Mouse (Mus musculus) midbrain, postnatal 0 days (tissue): ENCODE data around the gene Smap2. TPM values are rescaled to one million over a fixed set of nuclear protein-coding genes. Genes with fewer than 3 reads are reported as not detected.

Experiments
- ATAC-seq: fragments of 200-750 bp; cut with Nextera tagmentation; 2 replicates; pipeline ENCODE4 v1.8.0; 2017; ENCODE audit warnings: moderate number of reproducible peaks, mild to moderate bottlenecking, moderate TSS enrichment, moderate library complexity; ENCODE audit not compliant: low FRiP score
- DNase-seq: peaks from one replicate; pipeline ENCODE4 v3.0.0-alpha.2; 2015; ENCODE audit warnings: low spot score
- H3K27ac ChIP-seq: fragments of 300-500 bp; sonication (generic); 2 replicates; pipeline ENCODE4 v1.5.1; 2014; ENCODE audit warnings: low read depth, mild to moderate bottlenecking, low read length, mixed read lengths
- H3K27me3 ChIP-seq: fragments of 300-500 bp; sonication (generic); 2 replicates; pipeline ENCODE4 v1.6.1; 2014; ENCODE audit warnings: low read length, control low read depth, mixed read lengths; ENCODE audit not compliant: insufficient read depth
- H3K36me3 ChIP-seq: fragments of 300-500 bp; sonication (generic); 2 replicates; pipeline ENCODE4 v1.6.1; 2014; ENCODE audit warnings: low read length, control low read depth, mixed read lengths; ENCODE audit not compliant: insufficient read depth
- H3K4me1 ChIP-seq: fragments of 300-500 bp; sonication (generic); 2 replicates; pipeline ENCODE4 v1.6.1; 2014; ENCODE audit warnings: mild to moderate bottlenecking, control low read depth, antibody characterized with exemption, low read length, mixed read lengths; ENCODE audit not compliant: insufficient read depth
- H3K4me2 ChIP-seq: fragments of 300-500 bp; sonication (generic); 2 replicates; pipeline ENCODE4 v1.6.1; 2014; ENCODE audit warnings: low read depth, mild to moderate bottlenecking, low read length, mixed read lengths; ENCODE audit not compliant: poor library complexity, severe bottlenecking
- H3K4me3 ChIP-seq: fragments of 300-500 bp; sonication (generic); 2 replicates; pipeline ENCODE4 v1.5.1; 2014; ENCODE audit warnings: low read depth, mild to moderate bottlenecking, low read length, moderate library complexity
- H3K9ac ChIP-seq: fragments of 300-500 bp; sonication (generic); replicated peaks from 2 replicates; pipeline ENCODE4 v1.6.1; 2014; ENCODE audit warnings: mild to moderate bottlenecking, low read length, moderate library complexity, mixed read lengths; ENCODE audit not compliant: poor library complexity, severe bottlenecking
- H3K9me3 ChIP-seq: fragments of 300-500 bp; sonication (generic); 2 replicates; pipeline ENCODE4 v1.6.1; 2016; ENCODE audit warnings: low read length, control low read depth
- CTCF ChIP-seq: IDR thresholded peaks from 2 replicates; pipeline ENCODE4 v1.5.1; 2016; ENCODE audit warnings: antibody characterized with exemption, mild to moderate bottlenecking
- WGBS: fragments of 180-500 bp; shearing (Covaris S2); extraction: QIAGEN DNeasy Blood & Tissue Kit; methylation state at CpG from one replicate; pipeline ENCODE4 v1.1.7; 2014; 5-methylcytosine and 5-hydroxymethylcytosine counted together
- polyA plus RNA-seq: library from polyadenylated mRNA; unstranded; fragments of >200 nt; fragmentation: Nextera tagmentation; extraction: Ambion mirVana; gene quantifications from 2 replicates; pipeline ENCODE4 v1.2.1, GENCODE M21; 2015
- total RNA-seq: library from RNA; depleted of rRNA; stranded (reverse); fragments of >200 nt; gene quantifications from 2 replicates; pipeline ENCODE4 v1.2.3, GENCODE M21; 2014

The Smap2 gene
- total and polyA plus RNA-seq, 2 experiments from 2014 or later: 45.5 to 91.6 TPM

- Histone ChIP-seq H3K4me3 (peak within 1 kb of the TSS; percentile 75), H3K36me3 (no peaks in the 10 kb centered on the region), H3K27me3 (no peaks in the 10 kb centered on the region), H3K4me2 (peak within 1 kb of the TSS; percentile 82), H3K9me3 (no peaks in the 10 kb centered on the region), H3K9ac (peak within 1 kb of the TSS; percentile 58), H3K4me1 (no peaks in the 10 kb centered on the region; the same call in 1 of the 2 replicates), H3K27ac (peak within 1 kb of the TSS; percentile 69)
- under 1% methylated on average over 45 of the region's 60 CpGs for WGBS
- peak; percentile 87 for DNase-seq
- ATAC-seq: peak; percentile 96
- no peak for TF ChIP-seq CTCF
Measured at GRCm38 (mm10) chr4:120951428-120951973, 65.5 kb downstream of the Smap2 start, which contains the start of gene Zfp69. Zfp69 (minus strand) TSS chr4:120951699.

DNA sequence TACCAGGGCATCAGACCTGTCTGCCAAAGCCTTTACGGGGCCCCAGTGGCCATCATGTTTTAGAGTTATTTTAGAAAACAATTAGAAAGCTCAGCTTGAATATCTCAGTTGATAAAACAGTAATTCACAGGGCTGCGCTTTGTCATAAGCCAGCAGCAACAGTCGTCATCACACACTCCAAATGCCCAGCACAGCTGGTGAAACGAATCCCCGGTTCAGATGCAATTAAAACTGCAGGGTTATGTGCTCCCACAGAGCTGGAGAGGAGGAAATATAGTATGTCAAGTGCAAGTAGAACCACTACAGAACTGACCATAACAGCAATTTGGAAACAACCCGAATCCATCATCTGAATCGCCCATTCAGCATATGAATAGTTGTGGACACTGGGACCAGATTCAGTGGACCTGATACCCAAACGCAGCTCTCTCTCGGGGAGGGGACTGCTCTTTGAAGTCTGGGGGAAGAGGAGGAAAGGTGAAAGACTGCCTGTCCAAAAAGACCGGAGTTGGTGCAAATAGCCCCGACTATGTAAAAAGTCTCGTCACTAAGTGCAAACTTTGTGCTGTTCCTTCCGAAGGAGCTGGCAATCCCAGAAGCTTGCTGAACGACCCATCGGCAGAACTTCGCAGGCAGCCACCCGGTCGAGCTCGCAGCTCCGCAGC, 66.2 kb downstream of the Smap2 start:
- WGBS: 5% methylated on average over 20 of the region's 20 CpGs
- peak; percentile 17 for DNase-seq
- ATAC-seq: peak; percentile 10; the same call in 1 of the 2 replicates

DNA sequence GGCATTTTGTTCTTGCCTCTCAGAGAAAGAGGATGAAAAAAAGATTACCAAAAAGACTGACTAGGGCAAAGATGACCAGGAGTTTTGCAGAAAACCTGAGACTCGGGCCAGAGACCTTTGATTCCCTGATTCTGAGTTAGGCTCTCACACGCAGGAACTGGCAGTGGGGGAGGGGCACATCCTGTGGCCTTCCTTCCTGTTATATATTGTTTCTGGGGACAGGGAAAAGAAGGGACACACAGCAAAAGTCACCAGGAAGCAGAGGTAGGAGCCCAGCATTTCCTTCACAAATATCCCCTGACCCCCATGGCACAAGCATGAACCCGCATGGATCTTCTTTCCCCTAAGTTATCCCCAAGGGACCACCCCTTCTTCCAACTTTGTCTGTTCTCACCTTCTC, 68.1 kb downstream of the Smap2 start:
- no peak for DNase-seq
- H3K27ac ChIP-seq: no peak overlapping the region
- no peaks in the 10 kb centered on the region for H3K9me3 ChIP-seq
- H3K9ac ChIP-seq: no peak overlapping the region
- no peaks in the 10 kb centered on the region; the same call in 1 of the 2 replicates for H3K4me1 ChIP-seq
- no peak for ATAC-seq
- no peaks in the 10 kb centered on the region for H3K27me3 ChIP-seq
- no peak overlapping the region for H3K4me3 ChIP-seq
- H3K36me3 ChIP-seq: no peaks in the 10 kb centered on the region
- 86% methylated on average over 3 of the region's 3 CpGs for WGBS
- no peak for TF ChIP-seq CTCF
- H3K4me2 ChIP-seq: no peak overlapping the region

More for the DNA sequence above, 66.2 kb downstream of the Smap2 start:
- Histone ChIP-seq H3K9me3 (no peaks in the 10 kb centered on the region), H3K36me3 (no peaks in the 10 kb centered on the region), H3K4me1 (no peaks in the 10 kb centered on the region; the same call in 1 of the 2 replicates), H3K27ac (peak overlapping the region; percentile 69), H3K4me3 (peak overlapping the region; percentile 75), H3K4me2 (peak overlapping the region; percentile 82), H3K9ac (peak overlapping the region; percentile 58), H3K27me3 (no peaks in the 10 kb centered on the region)
- no peak for TF ChIP-seq CTCF

- H3K27me3 ChIP-seq: no peaks in the 10 kb centered on the region
- no peak for DNase-seq
- no peak overlapping the region for H3K9ac ChIP-seq
- no peak for ATAC-seq
- peaks cover 4% of the 10 kb centered on the region; the same call in 1 of the 2 replicates for H3K9me3 ChIP-seq
- no peak for TF ChIP-seq CTCF
- 88% methylated on average over 3 of the region's 3 CpGs for WGBS
- no peak overlapping the region for H3K4me2 ChIP-seq
- H3K36me3 ChIP-seq: no peaks in the 10 kb centered on the region; the same call in none of the 2 replicates
- H3K4me1 ChIP-seq: no peaks in the 10 kb centered on the region
- H3K4me3 ChIP-seq: no peak overlapping the region
- H3K27ac ChIP-seq: no peak overlapping the region
Measured at GRCm38 (mm10) chr4:120935006-120935405, 82.0 kb downstream of the Smap2 start.

DNA sequence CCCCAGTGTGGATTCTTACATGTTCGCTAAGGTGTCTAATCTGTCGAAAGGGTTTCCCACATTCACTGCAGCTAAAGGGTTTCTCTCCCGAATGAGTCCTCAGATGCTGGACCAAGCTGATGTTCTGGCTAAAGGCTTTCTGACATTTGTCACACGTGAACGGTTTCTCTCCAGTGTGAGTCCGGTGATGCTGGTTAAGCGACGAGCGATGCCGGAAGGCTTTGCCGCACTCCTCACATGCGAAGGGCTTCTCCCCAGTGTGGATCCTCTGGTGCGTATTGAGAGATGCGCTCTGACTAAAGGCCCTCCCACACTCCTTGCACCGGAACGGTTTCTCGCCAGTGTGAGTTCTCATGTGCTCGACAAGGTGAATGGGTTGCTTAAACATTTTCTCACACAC, 86.3 kb downstream of the Smap2 start:
- no peak for TF ChIP-seq CTCF

GRCm38 (mm10) chr4:120928686-120929085, 88.4 kb downstream of the Smap2 start:
- H3K9ac ChIP-seq: no peak overlapping the region
- peak; percentile 19 for DNase-seq

More for the DNA sequence above, 86.3 kb downstream of the Smap2 start:
- H3K27ac ChIP-seq: no peak overlapping the region
- H3K4me2 ChIP-seq: no peak overlapping the region
- no peak overlapping the region for H3K9ac ChIP-seq
- no peak overlapping the region for H3K4me3 ChIP-seq
- H3K9me3 ChIP-seq: peaks cover 4% of the 10 kb centered on the region; the same call in 1 of the 2 replicates
- no peaks in the 10 kb centered on the region for H3K4me1 ChIP-seq
- no peak for DNase-seq
- H3K36me3 ChIP-seq: no peaks in the 10 kb centered on the region; the same call in none of the 2 replicates
- 94% methylated on average over 18 of the region's 18 CpGs for WGBS
- H3K27me3 ChIP-seq: no peaks in the 10 kb centered on the region
- no peak for ATAC-seq

More at GRCm38 (mm10) chr4:120928686-120929085, 88.4 kb downstream of the Smap2 start:
- Histone ChIP-seq H3K4me2 (no peak overlapping the region), H3K27me3 (no peaks in the 10 kb centered on the region), H3K36me3 (no peaks in the 10 kb centered on the region; the same call in none of the 2 replicates), H3K27ac (no peak overlapping the region), H3K4me1 (0 out of 2 replicates have a peak, but pooled peaks cover 2% of the 10 kb centered on the region), H3K9me3 (peaks cover 4% of the 10 kb centered on the region; the same call in 1 of the 2 replicates), H3K4me3 (no peak overlapping the region)
- no peak for ATAC-seq
- WGBS: 85% methylated on average over 3 of the region's 3 CpGs
- TF ChIP-seq CTCF: no peak
